In the genomic region with DNA sequence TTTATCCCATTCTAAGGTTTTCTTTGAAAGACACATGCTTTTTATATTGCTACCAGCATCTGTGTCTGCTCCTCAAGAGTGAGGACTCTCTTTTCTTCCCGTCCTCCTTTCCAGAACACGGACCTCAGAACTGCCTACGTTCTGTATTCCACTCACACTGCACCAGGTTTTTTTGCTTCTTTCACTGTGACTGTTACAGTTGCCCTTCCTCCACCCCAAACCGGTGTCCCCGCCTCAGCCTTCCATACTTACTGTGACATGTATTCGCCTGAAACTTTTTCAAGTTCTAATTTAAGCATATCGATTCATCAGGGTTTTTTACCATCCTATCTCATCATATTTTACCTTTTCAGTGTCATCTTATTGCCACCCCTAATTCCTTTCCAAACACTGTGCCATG, we compare ENCODE assay signal across 8 mouse cellular contexts. TPM values are rescaled to one million over a fixed set of nuclear protein-coding genes. Genes with fewer than 3 reads are reported as not detected.
DNase-seq lines count a peak whose midpoint lies in the region; ATAC-seq and TF ChIP-seq lines count a peak whose summit lies in the region.

No protein-coding gene starts in this region.

- peak overlapping the region; percentile 68 for H3K4me2 ChIP-seq in forebrain, postnatal 0 days (ENCODE audit: low read depth)
- H3K4me2 ChIP-seq in kidney, embryonic 14.5 days (replicated peaks; ENCODE audit: low read depth, low read length) = peak overlapping the region; percentile 80
- peak overlapping the region; percentile 90 for H3K4me2 ChIP-seq in lung, embryonic 16.5 days (ENCODE audit: low read depth, low read length)

- no peaks in the 10 kb centered on the region for H3K36me3 ChIP-seq in forebrain, postnatal 0 days (ENCODE audit: insufficient read depth)
- H3K36me3 ChIP-seq in kidney, embryonic 14.5 days (ENCODE audit: control insufficient read depth, insufficient read depth, low read length) = peaks cover 3% of the 10 kb centered on the region; the same call in 1 of the 2 replicates
- peaks cover 3% of the 10 kb centered on the region; the same call in 1 of the 2 replicates for H3K36me3 ChIP-seq in lung, embryonic 16.5 days (ENCODE audit: control insufficient read depth, insufficient read depth, low read length)

- H3K27ac ChIP-seq in forebrain, postnatal 0 days (ENCODE audit: low read depth, low read length) = peak overlapping the region; percentile 97
- peak overlapping the region; percentile 96; the same call in 1 of the 2 replicates for H3K27ac ChIP-seq in kidney, embryonic 14.5 days (ENCODE audit: low read depth, low read length)
- H3K27ac ChIP-seq in lung, embryonic 16.5 days (ENCODE audit: low read length) = peak overlapping the region; percentile 98

- H3K9me3 ChIP-seq in forebrain, postnatal 0 days (ENCODE audit: low read length) = no peaks in the 10 kb centered on the region
- H3K9me3 ChIP-seq in kidney, embryonic 14.5 days (ENCODE audit: control insufficient read depth, low read length) = no peaks in the 10 kb centered on the region
- H3K9me3 ChIP-seq in lung, embryonic 16.5 days (ENCODE audit: control insufficient read depth, low read length) = no peaks in the 10 kb centered on the region

- 8% methylated on average over 7 of the region's 7 CpGs for WGBS in forebrain, postnatal 0 days
- WGBS in kidney, embryonic 14.5 days = 12% methylated on average over 7 of the region's 7 CpGs
- WGBS in lung, embryonic 16.5 days = 3% methylated on average over 7 of the region's 7 CpGs

- peak overlapping the region; percentile 77 for H3K4me3 ChIP-seq in forebrain, postnatal 0 days (ENCODE audit: low read depth, low read length)
- H3K4me3 ChIP-seq in kidney, embryonic 14.5 days (ENCODE audit: low read length) = peak overlapping the region; percentile 84
- peak overlapping the region; percentile 90 for H3K4me3 ChIP-seq in lung, embryonic 16.5 days (ENCODE audit: low read length)

- no peak for TF ChIP-seq CTCF in forebrain, postnatal 0 days (IDR thresholded peaks at IDR 0.05; ENCODE audit: low read depth)

- peak overlapping the region; percentile 82 for H3K9ac ChIP-seq in forebrain, postnatal 0 days
- peak overlapping the region; percentile 86 for H3K9ac ChIP-seq in kidney, embryonic 14.5 days (ENCODE audit: low read depth, low read length)
- peak overlapping the region; percentile 97 for H3K9ac ChIP-seq in lung, embryonic 16.5 days (ENCODE audit: low read length)

- ATAC-seq in forebrain, postnatal 0 days = no peak
- no peak for ATAC-seq in kidney, embryonic 14.5 days (ENCODE audit: low FRiP score, low TSS enrichment)
- ATAC-seq in lung, embryonic 16.5 days (ENCODE audit: low read depth) = no peak
- no peak for ATAC-seq in monocyte, adult 5-6 weeks (replicated peaks; ENCODE audit: insufficient number of reproducible peaks, low FRiP score, low TSS enrichment, poor library complexity, severe bottlenecking)

- H3K27me3 ChIP-seq in forebrain, postnatal 0 days (ENCODE audit: insufficient read depth, low read length) = no peaks in the 10 kb centered on the region
- H3K27me3 ChIP-seq in kidney, embryonic 14.5 days (ENCODE audit: control insufficient read depth, insufficient read depth, low read length) = no peaks in the 10 kb centered on the region
- no peaks in the 10 kb centered on the region for H3K27me3 ChIP-seq in lung, embryonic 16.5 days (ENCODE audit: control insufficient read depth, insufficient read depth, low read depth, low read length)

- DNase-seq in spleen, adult 12 weeks (ENCODE audit: low spot score) = peak; percentile 12
- no peak for DNase-seq in spleen, postnatal 14 days (ENCODE audit: low spot score in 2 of 2)
- DNase-seq in c-Kit-negative CD71-positive TER-119-positive erythroid progenitor cells, embryonic 14.5 days (ENCODE audit: low read depth, low spot score) = peak; percentile 36
- DNase-seq in forebrain, postnatal 0 days = peak; percentile 35
- peak; percentile 3 to 18 for DNase-seq in spleen, postnatal 36 days (ENCODE audit: low spot score in 2 of 2)

- peaks cover 18% of the 10 kb centered on the region for H3K4me1 ChIP-seq in forebrain, postnatal 0 days (ENCODE audit: insufficient read depth)
- H3K4me1 ChIP-seq in kidney, embryonic 14.5 days (ENCODE audit: control insufficient read depth, insufficient read depth, low read length) = peaks cover 21% of the 10 kb centered on the region; the same call in 1 of the 2 replicates
- H3K4me1 ChIP-seq in lung, embryonic 16.5 days (replicated peaks; ENCODE audit: control insufficient read depth, insufficient read depth, low read length) = peaks cover 20% of the 10 kb centered on the region

RNA-seq across cellular contexts. Expression of a gene that starts 1.0 kb away (rescaled TPM):
- 29.1 and 40.7 TPM in 2 replicates for total RNA-seq in forebrain, postnatal 0 days (2014; rRNA removed)
- polyA plus RNA-seq in forebrain, postnatal 0 days (2015; fragmentation: Nextera tagmentation; extraction: Ambion mirVana) = 17.0 and 23.8 TPM in 2 replicates
- 58.3 and 73.9 TPM in 2 replicates for polyA plus RNA-seq in kidney, embryonic 14.5 days (2014; fragmentation: Nextera tagmentation; extraction: Ambion mirVana)
- polyA plus RNA-seq in lung, embryonic 16.5 days (2015; fragmentation: Nextera tagmentation; extraction: Ambion mirVana) = 69.9 and 71.2 TPM in 2 replicates
- total RNA-seq in monocyte, adult 5-6 weeks (2017) = 76.1 to 116 TPM (median 113 TPM) in 3 replicates

RNA-seq across cellular contexts. Expression of a gene that starts 1.6 kb away (rescaled TPM):
- total RNA-seq in forebrain, postnatal 0 days (2014; rRNA removed) = 32.2 and 34.9 TPM in 2 replicates
- polyA plus RNA-seq in forebrain, postnatal 0 days (2015; fragmentation: Nextera tagmentation; extraction: Ambion mirVana) = 37.3 and 37.7 TPM in 2 replicates
- 83.1 and 100 TPM in 2 replicates for polyA plus RNA-seq in kidney, embryonic 14.5 days (2014; fragmentation: Nextera tagmentation; extraction: Ambion mirVana)
- 102 and 109 TPM in 2 replicates for polyA plus RNA-seq in lung, embryonic 16.5 days (2015; fragmentation: Nextera tagmentation; extraction: Ambion mirVana)
- 234 to 259 TPM (median 240 TPM) in 3 replicates for total RNA-seq in monocyte, adult 5-6 weeks (2017)

Comparison
In these comparisons a context has a peak if more than half of its experiments do, and no peak if none do; other contexts are left out.
1. DNase-seq: peak in spleen, adult 12 weeks (single experiment), c-Kit-negative CD71-positive TER-119-positive erythroid progenitor cells, embryonic 14.5 days (single experiment), forebrain, postnatal 0 days (single experiment) and spleen, postnatal 36 days (2 of 2); none in spleen, postnatal 14 days (0 of 2).
2. Peak in every context shown above with its lines, with median percentiles within 50 percentile points of each other: H3K27ac ChIP-seq, H3K4me2 ChIP-seq, H3K4me3 ChIP-seq and H3K9ac ChIP-seq.